Mouse (Mus musculus) cerebellum, adult (tissue): ENCODE data around the gene Map3k9.

Experiments used
- ATAC-seq: cut with Nextera tagmentation; 2 replicates; pipeline ENCODE4 v1.9.2; 2017; ENCODE audit warnings: mild to moderate bottlenecking, moderate library complexity, mixed read lengths; ENCODE audit not compliant: insufficient number of reproducible peaks, low FRiP score, low TSS enrichment

Map3k9 gene

GRCm38 (mm10) chr12:81723375-81723774 lies 57.6 kb downstream of the Map3k9 start:
- ATAC-seq = no peak

GRCm38 (mm10) chr12:81719715-81720114 lies 61.3 kb downstream of the Map3k9 start:
- no peak for ATAC-seq

- ATAC-seq = no peak
Measured at GRCm38 (mm10) chr12:81719161-81719560, 61.8 kb downstream of the Map3k9 start.

- no peak for ATAC-seq
Measured at GRCm38 (mm10) chr12:81712618-81713017, 68.4 kb downstream of the Map3k9 start.

GRCm38 (mm10) chr12:81702903-81703302 lies 78.1 kb downstream of the Map3k9 start:
- no peak for ATAC-seq

GRCm38 (mm10) chr12:81698011-81698410 lies 83.0 kb downstream of the Map3k9 start:
- ATAC-seq = no peak

GRCm38 (mm10) chr12:81691177-81691730 lies 89.7 kb downstream of the Map3k9 start:
- ATAC-seq = no peak

GRCm38 (mm10) chr12:81690751-81691150 lies 90.2 kb downstream of the Map3k9 start:
- no peak for ATAC-seq

GRCm38 (mm10) chr12:81690111-81690510 lies 90.9 kb downstream of the Map3k9 start:
- ATAC-seq = no peak

- no peak for ATAC-seq
Measured at GRCm38 (mm10) chr12:81689505-81690056, 91.4 kb downstream of the Map3k9 start.

GRCm38 (mm10) chr12:81688537-81688936 lies 92.4 kb downstream of the Map3k9 start:
- ATAC-seq = no peak

GRCm38 (mm10) chr12:81687873-81688272 lies 93.1 kb downstream of the Map3k9 start:
- no peak for ATAC-seq

- ATAC-seq = no peak
Measured at GRCm38 (mm10) chr12:81686406-81687117, 94.4 kb downstream of the Map3k9 start.

- no peak for ATAC-seq
Measured at GRCm38 (mm10) chr12:81685981-81686380, 95.0 kb downstream of the Map3k9 start.

- ATAC-seq = no peak
Measured at GRCm38 (mm10) chr12:81684096-81684495, 96.9 kb downstream of the Map3k9 start.

GRCm38 (mm10) chr12:81683395-81683794 lies 97.6 kb downstream of the Map3k9 start:
- ATAC-seq = no peak

GRCm38 (mm10) chr12:81679807-81680529 lies 101.0 kb downstream of the Map3k9 start:
- ATAC-seq = no peak

GRCm38 (mm10) chr12:81675557-81675956 lies 105.4 kb downstream of the Map3k9 start:
- no peak for ATAC-seq
